Mouse (Mus musculus): Measurements from ENCODE around the gene Nvl.

- TF ChIP-seq CTCF (IDR thresholded peaks at IDR 0.05) (no peak), EP300 (IDR thresholded peaks at IDR 0.05) (no peak)
These were observed 82.1 kb downstream of the Nvl start for GRCm38 (mm10) chr1:181061784-181062485.

Data from lung, postnatal 0 days (tissue).